Mouse (Mus musculus): ENCODE results near the gene Gm10840.

Gene Gm10840

DNA sequence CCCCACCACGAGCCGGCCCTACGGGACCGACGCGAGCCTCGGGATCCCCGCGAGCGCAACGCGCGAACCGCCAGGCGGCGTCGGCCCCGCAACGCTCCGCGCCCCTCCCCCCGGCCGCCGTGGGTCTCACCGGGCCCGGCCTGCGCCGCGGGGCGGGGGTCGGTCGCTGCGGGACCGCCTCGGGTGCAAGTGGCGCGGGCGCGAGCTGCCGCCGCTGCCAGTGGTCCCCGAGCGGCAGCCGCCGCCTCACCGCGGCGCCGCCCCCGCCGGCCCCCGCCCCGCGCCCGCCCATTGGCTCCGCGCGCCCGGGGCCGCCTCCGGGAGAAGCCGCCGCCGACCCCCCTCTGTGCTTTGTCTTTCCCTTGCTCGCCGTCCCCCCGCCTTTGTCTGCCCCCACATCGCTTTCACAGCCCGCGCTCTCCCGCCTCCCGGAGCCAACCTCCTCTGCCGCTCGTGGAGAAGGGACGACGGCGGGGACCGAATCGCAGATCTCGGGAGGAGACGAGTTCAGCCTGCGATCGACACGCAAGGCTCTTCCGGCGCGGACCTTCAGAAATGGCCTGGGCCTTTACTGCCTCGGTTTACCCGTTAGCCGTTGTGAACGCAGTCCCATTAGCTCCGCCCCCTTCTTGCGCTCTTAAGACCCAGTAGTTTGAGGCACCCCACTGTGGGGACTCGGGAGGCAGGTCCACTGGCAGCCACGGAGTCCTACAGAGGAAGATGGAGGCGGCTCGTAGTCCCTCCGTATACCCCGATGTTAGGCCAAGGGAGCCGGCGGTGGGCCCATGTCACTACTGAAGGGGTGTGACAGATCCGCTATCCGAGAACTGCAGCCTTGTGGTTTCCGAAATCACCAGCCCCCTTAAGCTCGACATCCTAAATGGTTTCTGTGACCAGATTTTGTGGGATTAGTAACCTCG, 469 bp upstream of the Gm10840 start:
- DNase-seq (ENCODE audit: low read depth): no peak

DNA sequence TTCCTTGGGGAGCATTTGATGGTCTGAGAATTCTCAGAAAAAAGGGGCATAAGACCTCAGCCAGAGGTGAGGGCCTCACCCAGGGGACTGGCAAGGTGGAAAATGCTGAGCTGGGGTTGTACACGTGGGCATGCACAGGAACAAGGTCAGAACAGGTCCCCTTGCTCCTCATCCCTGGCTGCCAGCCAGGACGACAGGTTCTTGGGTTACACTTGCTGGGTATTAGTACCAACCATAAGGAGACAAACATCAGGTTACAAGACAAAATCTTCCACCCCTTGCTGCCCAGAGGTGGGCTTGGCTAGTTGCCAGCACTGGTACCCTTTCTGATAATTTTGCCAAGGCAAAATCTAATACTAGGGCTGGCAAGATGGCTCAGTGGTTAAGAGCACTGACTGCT, 1.6 kb downstream of the Gm10840 start:
- DNase-seq (ENCODE audit: low read depth): no peak

DNA sequence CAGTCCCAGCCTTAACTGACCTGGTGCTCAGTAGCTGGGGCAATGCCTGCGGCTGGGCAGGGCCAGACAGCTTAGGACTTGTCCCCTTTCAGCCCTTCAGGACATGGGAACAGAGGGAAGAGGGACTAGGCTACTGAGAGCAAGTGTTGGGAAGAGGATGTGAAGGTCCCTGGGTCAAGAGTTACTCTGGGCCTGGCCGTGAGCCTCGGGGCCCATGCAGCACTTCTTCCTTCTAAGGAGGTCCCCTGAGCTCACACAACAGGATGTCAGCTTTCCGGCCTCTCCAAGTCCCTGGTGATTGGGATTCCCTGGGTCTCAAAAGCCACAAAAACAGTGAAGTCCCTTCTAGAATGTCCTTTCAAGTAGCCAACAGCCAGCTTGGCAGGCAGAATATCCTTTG, 2.9 kb downstream of the Gm10840 start:
- DNase-seq (ENCODE audit: low read depth): no peak

DNA sequence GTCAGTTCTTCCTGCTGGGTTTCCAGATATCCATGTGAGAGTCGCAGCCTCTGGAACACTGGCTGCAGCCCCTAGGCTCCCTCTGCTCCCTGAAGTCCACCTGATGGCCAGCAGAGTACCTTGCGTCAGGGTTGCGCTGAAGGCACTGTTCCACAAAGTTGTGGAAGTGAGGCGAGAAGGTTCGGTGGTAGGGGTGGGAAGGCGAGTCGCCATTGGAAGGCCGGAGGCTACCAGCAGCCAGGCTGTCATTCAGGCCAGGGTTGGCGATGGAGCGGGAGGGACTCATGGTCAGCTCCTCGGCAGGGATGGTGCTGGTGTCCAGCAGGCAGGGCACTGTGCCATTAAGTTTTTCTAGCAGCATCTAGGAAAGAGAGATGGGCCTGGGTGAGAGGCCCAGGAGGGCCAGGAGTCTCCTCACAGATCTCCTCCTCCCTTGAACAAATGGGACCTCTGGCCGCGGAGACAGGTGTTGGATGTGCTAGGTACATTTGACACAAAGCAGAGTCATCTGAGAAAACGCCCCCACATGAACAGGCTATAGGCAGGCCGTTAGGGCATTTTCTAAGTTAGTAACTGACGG, 4.0 kb downstream of the Gm10840 start:
- DNase-seq (ENCODE audit: low read depth): no peak

DNA sequence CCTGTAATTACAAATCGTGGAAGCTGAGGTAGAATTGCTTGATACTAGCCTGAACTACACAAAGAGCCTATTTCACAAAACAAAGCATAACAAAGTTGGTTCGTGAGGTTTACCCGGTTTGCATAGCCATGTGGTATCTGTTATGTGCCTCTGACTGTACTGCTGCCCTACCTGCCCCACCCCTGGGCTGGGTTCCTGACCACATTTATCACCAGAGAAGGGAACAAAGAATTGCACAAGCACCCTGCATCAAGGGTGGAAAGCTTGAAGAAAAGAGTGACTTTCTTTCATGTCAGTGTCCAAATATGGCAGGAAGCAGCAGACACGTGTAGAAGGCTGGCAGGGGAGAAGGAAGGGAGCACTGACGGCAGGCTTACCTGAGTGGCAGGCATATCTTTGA, 6.8 kb downstream of the Gm10840 start:
- no peak for DNase-seq (ENCODE audit: low read depth)

DNA sequence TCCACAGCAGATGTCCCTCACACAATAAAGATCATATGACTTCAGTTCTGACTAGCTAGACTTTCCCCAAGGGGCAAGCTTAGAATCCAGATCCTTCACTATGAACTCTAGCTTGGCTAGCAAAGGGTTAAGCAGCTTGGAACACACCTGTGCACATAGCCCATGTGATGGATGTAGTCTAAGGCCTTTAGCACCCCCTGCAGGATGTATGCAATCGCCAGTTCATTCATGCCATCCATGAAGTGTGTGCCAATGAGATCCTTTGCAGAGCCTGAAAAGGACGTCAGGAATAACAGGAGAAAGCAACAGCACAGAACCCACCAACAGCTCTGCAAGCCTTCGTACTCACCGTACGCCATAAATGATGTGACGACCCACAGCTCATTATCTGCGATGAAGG, 10.2 kb downstream of the Gm10840 start:
- DNase-seq (ENCODE audit: low read depth): no peak

DNA sequence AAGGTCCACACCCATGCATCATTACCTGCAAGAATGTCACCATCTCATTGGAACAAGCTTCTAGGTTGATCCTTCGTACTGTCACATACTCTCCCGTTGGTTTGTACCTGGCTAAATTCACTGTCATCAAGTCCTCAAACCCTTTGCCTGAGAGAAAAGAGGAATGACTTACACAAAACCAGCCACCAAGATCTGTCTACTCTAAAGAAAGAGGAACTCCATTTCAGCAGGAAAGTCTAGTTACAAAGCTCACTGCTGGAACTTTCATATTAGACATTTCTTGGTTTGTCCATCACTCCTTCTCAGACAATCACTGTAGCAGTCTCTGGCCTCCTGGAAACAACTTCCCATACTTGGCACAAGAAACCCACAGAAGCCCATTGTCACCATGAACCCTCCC, 12.6 kb downstream of the Gm10840 start:
- no peak for DNase-seq (ENCODE audit: low read depth)

DNA sequence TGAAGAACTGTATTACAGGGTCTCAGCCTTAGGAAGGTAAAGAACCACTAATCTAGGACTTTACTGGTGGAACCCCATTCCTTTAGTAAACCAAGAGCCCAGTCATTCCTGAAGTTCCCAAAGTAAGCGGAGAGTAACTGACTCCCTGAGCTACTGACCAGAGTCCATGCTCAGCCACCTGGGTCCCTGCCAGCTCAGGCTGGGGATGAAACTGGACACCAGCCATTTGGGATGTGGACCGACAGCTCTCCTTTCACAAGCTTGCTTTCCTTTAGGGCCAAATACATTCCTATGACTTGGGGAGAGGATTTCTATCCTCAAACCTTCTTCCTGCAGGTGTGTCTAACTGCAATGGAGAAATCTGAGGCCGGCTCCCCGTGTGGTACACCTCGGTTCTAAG, 13.7 kb downstream of the Gm10840 start:
- DNase-seq (ENCODE audit: low read depth): no peak

DNA sequence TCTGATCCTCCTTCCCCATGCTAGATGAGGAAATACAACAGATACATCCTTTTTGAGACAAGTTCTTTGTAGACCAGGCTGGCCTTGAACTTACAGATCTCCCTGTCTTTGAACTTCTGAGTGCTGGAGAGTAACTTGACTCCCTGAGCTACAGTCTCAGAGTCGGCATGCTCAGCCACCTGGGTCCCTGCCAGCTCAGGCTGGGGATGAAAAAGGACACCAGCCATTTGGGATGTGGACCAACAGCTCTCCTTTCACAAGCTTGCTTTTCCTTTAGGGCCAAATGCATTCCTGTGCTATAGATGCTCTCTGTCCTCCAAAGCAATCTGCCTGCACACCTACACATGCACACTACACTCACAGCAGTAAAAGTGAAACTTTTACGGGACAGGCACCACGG, 14.4 kb downstream of the Gm10840 start:
- DNase-seq (ENCODE audit: low read depth): no peak

DNA sequence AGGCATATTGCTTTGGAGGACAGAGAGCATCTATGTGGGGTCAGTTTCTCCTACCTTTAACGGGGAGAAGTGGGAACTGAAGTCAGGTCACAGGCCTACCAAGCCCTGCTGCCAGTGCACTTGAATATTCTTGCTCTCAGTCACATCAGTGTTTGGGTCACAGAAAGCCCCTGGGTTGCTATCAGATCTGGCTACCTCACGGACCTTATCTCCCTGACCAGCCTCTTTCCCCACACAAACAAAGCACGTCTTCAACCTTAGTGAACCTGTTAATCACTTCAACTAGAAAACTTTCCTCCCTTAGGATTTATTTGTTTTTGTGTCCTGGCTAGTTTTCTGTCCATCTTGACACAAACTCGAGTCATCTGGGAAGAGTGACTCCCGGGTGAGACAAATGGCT, 15.7 kb downstream of the Gm10840 start:
- no peak for DNase-seq (ENCODE audit: low read depth)

DNA sequence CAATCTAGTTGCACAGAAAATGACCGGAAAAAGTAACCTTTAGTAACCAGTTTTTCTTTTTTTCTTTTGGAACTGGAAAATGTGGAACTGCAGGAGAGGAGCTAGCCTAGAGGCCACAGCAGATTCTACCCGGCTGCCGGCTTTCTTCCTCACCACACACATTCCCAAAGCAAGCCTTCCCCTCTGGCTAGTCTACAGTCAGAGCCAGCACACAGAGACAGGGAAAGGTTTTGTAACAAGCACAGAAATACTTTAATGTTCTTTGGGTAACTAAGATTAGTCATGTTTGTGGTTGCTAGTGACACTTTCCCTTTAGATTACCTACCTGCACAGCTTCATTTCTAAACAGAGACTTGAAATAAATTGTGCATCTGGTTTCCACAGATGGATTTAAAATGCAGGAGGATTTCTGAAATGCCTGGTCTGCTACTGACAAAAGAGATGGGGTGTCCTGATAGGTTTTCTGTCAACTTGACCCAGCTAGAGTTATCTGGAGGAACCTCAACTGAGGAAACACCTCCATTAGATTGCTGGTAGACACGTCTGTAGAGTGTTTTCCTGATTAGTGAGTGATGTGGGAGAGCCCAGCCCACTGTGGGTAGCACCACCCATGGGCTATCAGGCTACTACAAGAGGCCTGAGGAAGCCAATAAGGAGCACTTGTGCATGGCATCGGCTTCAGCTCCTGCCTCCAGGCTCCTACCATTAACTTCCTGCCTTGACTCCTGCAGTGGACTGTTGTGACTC, 17.6 kb downstream of the Gm10840 start:
- DNase-seq (ENCODE audit: low read depth): no peak

DNA sequence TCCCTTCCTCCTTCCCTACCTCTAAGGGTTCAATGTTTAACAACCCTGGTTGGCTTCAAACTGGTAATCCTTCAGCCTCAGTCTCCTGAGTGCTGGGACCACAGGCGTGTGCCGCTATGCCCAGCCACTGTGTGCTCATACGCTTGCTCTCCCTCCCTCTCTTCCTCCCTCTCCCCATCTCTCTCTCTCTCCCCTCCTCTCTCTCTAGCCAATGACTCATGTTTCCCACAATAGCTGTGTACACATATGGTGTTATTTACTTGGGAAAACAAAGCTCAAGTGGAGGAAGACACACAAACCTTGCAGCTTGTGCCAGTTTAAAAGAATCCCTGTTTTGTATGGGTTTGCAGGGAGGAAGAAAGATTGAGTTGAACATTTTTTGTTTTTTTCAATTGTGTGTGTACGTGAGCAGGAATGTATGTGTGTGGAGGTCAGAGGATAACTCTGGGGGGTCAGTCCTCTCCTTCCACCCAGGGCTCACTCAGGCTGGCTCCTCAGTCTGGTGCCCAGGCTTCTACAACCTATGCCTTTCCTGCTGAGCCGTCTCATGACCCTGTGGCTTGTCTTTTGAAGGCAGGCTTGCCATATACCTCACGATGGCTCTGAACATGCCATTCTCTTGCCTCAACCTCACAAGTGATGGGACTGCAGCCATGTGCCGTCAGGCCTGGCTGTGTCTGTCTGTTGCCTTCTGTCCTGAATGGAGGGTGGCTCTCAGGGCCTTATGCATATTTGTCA, 19.2 kb downstream of the Gm10840 start:
- DNase-seq (ENCODE audit: low read depth): no peak

DNA sequence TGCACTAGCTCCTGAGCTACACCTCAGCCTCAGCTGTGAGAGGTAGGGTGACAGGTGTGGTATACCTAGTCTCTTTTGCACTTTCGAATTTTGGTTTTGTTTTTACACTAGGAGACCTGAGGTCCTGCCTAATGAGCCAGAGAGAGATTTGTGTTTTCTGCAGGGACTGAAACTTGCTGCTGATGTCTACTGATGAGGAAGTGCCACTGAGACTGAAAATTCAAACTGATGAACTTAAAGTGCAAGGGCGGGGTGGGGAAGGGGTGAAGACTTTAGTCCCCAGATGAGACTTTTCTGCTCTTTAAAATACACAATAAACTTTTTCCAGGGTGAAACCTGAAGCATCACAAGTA, 19.8 kb downstream of the Gm10840 start:
- DNase-seq (ENCODE audit: low read depth): no peak

DNA sequence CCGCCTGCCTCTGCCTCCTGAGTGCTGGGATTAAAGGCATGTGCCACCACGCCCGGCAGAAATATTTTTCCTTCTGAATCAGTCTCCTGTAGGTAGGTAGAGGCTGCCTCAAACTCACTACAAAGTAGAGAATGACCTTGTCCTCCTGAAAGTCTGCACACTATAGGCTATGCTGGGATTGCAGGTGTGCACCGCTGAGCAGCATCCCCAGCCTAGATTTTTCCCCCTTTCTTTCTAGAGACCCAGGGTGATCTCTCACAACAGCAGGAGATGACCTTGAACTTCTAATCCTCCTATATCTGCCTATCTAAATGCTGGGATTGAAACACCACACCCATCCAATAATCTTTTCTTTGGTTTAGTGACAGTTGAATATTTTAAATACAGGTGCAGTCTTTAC, 26.7 kb downstream of the Gm10840 start:
- no peak for DNase-seq (ENCODE audit: low read depth)

DNA sequence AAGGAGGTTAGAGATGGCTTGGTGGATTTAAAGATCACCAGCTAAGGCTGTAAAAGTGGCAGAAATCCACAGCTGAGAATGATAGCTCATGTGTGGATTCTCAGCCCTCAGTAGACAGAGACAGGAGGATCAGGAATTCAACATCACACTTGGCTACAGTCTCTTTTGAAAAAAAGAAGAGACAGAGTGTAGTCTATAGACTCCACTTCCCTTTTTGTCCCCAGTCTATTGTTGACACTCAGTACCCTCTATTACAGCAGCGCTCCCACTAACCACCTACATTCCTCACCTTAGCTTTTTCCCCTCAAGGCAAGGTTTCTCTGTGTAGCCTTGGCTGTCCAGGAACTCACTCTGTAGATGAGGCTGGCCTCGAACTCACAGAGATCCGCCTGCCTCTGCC, 31.1 kb downstream of the Gm10840 start:
- no peak for DNase-seq (ENCODE audit: low read depth)

DNA sequence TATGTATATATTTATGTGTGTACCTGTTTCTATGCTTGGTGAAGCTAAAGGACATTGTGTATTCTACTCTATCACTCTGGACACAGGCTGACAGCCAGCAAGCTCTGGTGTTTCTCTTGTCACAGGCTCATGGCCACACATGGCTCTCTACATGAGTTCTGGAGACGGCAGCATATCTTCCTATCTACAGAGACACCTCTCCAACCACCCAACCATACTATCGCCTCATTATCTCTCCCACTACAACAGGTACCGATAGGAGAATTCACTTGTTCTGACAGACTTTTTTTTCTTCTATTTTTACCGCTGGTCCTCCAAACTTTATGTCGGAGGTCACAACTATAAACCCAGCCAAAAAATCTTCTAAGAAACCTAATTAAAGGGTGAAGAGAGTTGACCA, 31.6 kb downstream of the Gm10840 start:
- no peak for DNase-seq (ENCODE audit: low read depth)

DNA sequence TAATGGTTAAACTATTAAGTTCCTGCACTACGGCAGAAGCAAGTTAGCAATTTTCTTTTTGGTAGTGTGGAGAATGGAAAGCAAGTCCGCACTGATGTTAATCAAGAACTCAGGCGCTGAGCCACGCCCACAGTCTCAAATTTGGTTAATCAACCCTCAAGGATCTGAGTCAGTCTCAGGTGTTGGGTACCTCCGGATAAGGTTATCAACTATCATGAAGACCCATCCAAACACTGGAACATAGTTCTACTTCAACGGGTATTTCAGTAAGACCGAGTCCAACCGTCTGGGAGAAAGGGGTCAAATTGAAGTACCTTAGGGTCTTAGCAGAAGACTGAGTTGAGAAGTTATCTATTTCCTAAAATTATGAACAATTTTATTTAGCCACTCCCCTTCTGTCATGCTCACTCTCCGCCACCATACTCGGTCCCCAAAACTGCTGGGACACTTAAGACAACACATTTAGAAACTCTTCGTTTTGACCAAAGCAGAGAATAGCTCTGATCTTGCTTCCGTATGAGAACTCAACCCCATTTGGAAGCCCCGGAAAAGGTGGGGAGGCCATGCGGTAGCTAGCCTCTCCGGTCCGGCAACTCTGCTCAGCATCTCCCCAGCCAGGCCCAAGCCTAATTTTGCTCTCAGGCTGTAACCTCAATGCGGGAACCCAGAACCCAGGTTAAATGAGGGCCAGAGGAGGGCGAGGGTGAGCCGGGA, 32.2 kb downstream of the Gm10840 start:
- peak; percentile 46 for DNase-seq (ENCODE audit: low read depth)

DNA sequence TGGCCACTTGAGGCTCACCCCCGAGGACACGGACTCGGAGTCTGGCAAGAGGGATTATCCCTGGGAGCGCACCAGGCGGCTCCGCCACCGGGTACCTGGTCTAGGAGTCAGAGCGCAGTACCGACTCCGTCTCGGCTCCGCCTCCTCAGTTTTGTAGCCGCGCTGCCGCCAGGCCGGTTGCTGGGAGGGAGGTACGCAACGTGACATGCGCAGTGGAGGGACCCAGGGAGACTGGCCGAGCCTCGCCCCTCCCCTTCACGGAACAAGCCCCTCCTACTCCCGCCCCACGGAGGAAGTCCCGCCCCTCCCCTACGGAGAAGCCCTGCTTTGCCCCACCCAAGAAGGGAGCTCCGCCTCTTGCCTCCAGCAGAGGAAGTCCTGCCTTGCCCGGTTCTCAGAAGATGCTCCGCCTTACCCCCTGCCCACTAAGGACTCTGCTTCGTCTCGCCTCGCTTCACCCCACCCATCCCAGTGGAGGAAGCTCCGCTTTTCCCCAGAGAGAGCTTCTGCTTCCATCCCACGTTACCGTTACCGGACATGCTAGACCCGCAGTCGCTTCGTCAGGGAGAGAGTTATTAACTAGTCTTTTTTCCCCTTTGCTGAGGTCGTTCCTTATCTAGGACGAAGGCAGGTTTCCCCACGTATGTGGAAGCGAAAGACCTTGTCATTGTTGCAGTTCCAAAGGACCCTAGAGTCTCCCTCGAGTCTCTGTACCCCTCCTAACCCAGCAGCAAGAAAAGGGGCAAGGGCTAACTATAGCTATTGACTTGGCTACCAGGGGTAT, 32.9 kb downstream of the Gm10840 start:
- peak; percentile 96 for DNase-seq (ENCODE audit: low read depth)

DNA sequence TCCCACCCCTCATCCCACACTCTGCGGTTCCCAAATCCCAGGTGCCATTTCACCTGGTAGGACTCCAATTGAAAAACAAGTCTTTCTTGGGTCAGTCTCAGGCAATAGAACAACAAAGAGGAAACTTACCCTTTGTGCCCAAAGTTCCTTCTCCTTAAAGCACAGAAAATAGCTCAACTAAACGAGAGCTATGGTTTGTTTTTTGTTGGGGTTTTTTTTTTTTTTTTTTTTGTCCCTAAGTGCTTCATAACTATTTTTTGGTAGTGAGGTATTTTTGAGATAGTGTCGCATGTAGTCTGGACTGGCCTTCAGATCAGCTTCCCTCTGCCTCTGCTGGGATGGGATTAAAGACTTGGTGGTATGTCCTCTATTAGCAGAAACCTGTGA, 33.5 kb downstream of the Gm10840 start:
- DNase-seq (ENCODE audit: low read depth): no peak

DNA sequence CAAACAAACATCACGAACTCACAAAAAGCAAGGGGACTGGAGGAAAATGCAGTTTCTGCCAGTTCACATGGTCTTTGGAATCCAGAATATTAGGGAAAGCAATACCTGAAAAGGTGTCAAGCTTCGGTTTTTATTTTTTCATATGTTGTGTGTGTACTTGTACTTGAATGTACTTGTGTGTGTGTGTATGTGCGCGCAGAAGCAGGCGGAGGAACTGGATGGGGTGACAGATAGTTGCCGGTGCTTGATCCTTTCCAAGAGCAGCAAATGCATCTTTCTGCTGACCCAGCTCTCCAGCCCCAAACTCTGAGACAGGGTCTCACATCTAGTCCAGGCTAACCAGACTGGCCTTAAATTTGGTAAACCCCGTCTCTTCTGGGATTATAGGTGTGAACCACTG, 34.2 kb downstream of the Gm10840 start:
- no peak for DNase-seq (ENCODE audit: low read depth)

DNA sequence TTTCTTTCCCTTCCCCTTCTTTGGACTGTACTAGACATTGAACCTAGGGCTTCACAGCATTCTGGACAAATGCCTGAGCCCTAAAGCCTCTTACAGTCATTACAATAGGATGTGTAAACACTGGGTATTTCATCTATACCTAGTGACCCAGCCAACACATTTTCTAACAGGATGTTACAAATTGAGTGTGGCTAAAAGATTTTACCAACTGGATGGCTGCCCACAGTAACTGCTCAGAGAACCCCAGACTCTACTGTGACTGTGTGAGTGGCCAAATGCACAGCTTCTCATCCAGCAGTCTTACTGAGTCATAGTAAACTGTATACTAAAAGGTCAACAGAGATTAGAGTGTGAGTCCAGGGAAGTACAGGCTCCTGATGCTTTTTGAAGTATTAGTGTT, 34.7 kb downstream of the Gm10840 start:
- DNase-seq (ENCODE audit: low read depth): no peak
